Mouse (Mus musculus) urinary bladder, postnatal 4 days (tissue): Measurements from ENCODE around the gene Disc1.

Experiments used
- DNase-seq, 2 experiments: peaks; one replicate each; pipeline ENCODE4 v3.0.0; 2021 to 2022; ENCODE audit warnings: low spot score in 2 of 2

The Disc1 gene

GRCm38 (mm10) chr8:125306665-125307064 lies 252.7 kb downstream of the Disc1 start:
- no peak for DNase-seq

- no peak for DNase-seq
Measured at GRCm38 (mm10) chr8:125309985-125310384, 256.0 kb downstream of the Disc1 start.
